Mouse (Mus musculus): Measurements from ENCODE around the gene Mmachc. TPM values are rescaled to one million over a fixed set of nuclear protein-coding genes. Genes with fewer than 3 reads are reported as not detected.
A peak's percentile ranks its signal among the peaks of the same experiment; 100 is the strongest.

The Mmachc gene
- total RNA-seq (2021) (10 to 100 TPM; 36.1 to 43.5 TPM), polyA plus RNA-seq (2012; rRNA removed) (12.2 and 16.5 TPM in 2 replicates)
- long read RNA-seq, transcript Mmachc-201 (4 exons, 2,106 nt), result major isoform, 16 of 26 reads
- long read RNA-seq, partial matches to known transcripts, result 3 of 26 reads
- long read RNA-seq, other reads (novel, unspliced or antisense), result 7 of 26 reads

- peak; percentile 93 for DNase-seq
Measured at GRCm38 (mm10) chr4:116708201-116708764, at the start of gene Mmachc, which contains the start of gene Ccdc163. Mmachc (minus strand) TSS chr4:116708406. Ccdc163 (plus strand) TSS chr4:116708509.

DNA sequence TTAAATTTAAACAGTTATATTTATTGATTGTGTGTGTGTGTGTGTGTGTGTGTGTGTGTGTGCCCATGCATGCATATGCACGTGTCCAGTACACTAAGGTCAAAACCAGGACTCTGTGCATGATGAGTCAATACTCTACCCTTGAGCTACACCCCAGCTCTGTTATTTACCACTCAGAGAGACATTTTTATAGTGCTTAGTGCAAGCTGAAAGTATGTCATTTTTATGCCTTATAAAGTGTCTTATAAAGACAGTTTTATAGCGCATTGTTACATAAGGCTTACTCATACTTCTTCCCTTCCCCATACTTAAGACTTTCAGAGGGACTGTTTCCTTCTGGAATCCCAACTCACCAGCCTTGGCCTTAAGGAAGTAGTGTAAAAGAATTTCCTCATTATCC, 41.5 kb upstream of the Mmachc start:
- DNase-seq, result peak; percentile 30

GRCm38 (mm10) chr4:116738972-116739751, 31.0 kb upstream of the Mmachc start:
- DNase-seq, result no peak

DNA sequence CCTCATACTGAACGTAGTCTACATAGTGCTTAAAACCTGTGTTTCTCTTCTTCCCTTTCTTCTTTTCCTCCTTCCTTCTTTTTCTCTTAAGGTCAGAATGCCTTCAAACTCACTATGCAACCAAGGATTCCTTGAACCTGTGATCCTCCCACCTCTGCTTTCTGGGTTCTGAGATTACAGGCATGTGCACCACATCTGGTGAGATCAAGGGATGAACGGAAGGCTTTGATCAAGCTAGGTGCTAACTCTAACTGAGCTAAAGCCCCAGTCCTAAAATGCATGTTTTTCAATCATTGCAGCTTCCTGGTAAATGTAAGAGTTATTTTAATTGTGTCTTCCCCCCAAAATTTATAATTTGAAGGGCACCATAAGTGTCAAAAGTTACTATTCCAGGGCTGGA, 26.8 kb upstream of the Mmachc start:
- DNase-seq, result no peak

GRCm38 (mm10) chr4:116732355-116732754, 24.1 kb upstream of the Mmachc start:
- DNase-seq, result no peak

- DNase-seq, result no peak
Measured at GRCm38 (mm10) chr4:116731077-116731476, 22.9 kb upstream of the Mmachc start.

DNA sequence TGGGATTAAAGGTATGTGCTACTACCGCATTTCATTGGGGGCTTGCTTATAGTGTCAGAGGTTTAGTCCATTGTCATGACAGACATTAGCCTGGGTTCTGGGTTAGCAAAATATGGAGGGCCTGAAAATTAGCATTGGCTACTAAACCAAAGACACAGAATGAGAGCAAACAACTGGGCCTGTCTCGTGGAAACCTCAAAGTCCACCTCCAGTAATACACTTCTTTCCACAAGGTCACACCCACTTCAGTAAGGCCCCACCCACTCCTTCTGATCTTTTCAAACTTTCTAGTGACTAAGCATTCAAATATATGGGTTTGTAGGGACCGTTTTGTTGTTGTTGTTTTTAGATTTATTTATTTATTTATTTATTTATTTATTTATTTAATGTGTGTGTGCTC, 21.3 kb upstream of the Mmachc start:
- DNase-seq, result no peak

DNA sequence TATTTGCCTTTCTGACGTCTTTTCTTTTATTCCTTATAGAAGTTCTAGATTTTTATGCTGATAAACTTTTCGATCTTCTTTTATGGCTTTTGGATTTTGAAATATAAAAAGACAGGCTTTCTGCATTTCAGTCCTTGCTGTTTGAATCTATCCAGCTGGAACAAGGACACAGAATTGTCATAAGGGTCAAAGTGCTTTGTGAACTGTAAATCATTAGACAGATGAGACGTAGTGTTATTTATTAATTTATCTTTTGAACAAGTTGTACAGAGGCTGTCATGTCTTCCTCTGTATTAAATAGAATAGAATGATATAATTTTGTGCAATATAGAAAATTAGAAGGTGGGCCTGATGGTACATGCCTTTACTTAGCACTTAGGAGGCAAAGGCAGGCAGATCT, 19.2 kb upstream of the Mmachc start:
- DNase-seq, result no peak

GRCm38 (mm10) chr4:116725444-116725843, 17.2 kb upstream of the Mmachc start:
- DNase-seq, result no peak

GRCm38 (mm10) chr4:116722230-116722629, 14.0 kb upstream of the Mmachc start:
- no peak for DNase-seq

- no peak for DNase-seq
Measured at GRCm38 (mm10) chr4:116721098-116721628, 13.0 kb upstream of the Mmachc start.

GRCm38 (mm10) chr4:116720343-116721097, 12.3 kb upstream of the Mmachc start, which contains the start of gene Tesk2:
Tesk2 (plus strand) TSS chr4:116720948.
- DNase-seq, result peak; percentile 95

DNA sequence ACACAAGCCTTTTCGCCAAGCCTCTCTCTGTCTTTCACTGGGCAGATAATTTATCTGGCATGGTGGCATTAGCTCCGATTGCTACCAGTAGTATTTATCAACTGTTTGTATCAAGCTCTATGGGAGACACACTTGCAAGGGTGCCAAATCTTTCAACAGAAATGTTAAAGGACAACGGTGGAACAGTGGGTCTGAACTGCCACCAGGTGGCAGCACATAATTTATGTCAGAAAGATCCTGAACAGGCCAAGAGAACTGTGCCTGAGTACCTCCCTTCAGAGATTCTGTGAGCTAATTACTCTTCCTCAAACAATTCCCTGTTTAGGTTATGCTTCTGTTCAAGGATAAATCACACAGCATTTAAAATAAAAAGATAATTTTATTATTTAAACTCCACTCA, 11.2 kb upstream of the Mmachc start:
- DNase-seq, result peak; percentile 68

GRCm38 (mm10) chr4:116712536-116712935, 4.3 kb upstream of the Mmachc start:
- DNase-seq, result no peak

GRCm38 (mm10) chr4:116710154-116710553, 1.9 kb upstream of the Mmachc start:
- no peak for DNase-seq

- DNase-seq, result no peak
Measured at GRCm38 (mm10) chr4:116708791-116709390, 685 bp upstream of the Mmachc start.

- DNase-seq, result no peak
Measured at GRCm38 (mm10) chr4:116707666-116708065, 540 bp downstream of the Mmachc start.

GRCm38 (mm10) chr4:116703804-116704203, 4.4 kb downstream of the Mmachc start:
- DNase-seq, result peak; percentile 78

- no peak for DNase-seq
Measured at GRCm38 (mm10) chr4:116700964-116701363, 7.2 kb downstream of the Mmachc start.

DNA sequence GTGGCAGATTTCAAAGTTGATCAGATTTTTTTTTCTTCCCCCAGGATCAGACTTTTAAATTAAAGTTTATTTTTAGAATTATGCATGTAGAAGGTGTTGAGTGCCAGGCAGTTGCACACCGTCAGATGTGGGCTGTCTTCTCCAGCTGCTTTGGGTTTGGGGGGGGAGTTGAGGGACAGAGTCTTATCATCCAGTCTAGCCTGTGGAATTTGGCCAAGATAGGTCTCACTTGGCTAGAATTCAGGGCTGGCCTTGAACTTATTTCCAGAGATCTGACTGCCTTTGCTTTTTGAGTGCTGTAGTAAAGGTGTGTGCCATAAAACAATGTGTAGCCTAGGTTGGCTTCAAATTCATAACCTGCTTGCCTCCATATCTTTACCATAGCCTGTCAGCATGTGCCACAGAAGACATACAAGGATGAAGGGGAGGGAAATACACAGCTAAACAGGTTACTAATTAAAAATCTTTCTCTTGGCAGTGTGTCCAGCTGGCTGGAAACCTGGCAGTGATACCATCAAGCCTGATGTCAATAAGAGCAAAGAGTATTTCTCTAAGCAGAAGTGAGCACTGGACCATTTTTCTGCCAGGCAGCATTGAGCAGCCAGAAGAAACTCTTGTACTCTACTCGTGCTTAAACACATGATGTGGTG, 9.4 kb downstream of the Mmachc start:
- DNase-seq, result peak; percentile 75

- DNase-seq, result no peak
Measured at GRCm38 (mm10) chr4:116693785-116694184, 14.4 kb downstream of the Mmachc start.
